Mouse (Mus musculus): ENCODE measurements around the gene Abcb9. TPM values are rescaled to one million over a fixed set of nuclear protein-coding genes. Genes with fewer than 3 reads are reported as not detected.
A peak's percentile ranks its signal among the peaks of the same experiment; 100 is the strongest.

Gene Abcb9
- polyA plus RNA-seq (2014; fragmentation: Nextera tagmentation; extraction: Ambion mirVana) = 2.1 and 2.3 TPM in 2 replicates

DNA sequence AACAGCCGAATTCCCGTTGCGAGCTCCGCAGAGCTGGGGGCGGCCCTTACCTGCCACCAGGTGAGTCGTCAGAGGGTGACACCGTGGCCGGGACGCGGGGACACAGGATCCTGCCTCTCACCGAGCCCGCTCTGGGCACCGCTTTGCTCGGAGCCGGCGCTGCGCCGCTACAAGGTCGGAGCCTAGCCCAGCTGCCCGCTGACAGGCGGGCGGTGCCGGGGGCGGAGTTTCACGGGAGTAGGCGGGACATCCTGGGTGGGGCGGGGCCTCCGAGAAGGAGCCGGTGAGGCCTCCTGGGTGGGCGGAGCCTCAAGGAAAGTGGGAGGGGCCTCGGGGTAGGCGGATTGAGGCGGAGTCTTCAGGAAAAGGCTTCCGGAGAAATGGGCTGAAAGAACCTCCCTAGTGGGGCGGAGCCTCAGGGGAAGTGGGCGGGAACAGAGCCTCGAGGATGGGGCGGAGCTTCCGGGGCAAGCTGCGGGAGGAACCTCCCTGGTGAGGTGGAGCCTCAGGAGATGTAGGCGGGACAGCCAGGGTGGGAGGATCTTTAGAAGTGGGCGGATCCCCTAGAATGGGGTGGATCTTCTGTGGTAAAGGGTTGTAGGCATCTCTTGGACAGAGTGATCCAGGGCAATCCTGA lies at the start of gene Abcb9:
TSS of gene Abcb9 (minus strand) at position 203 of the 637 bp plus-strand sequence.
- Histone ChIP-seq H3K9ac (ENCODE audit: low read depth, low read length) (peak within 1 kb of the TSS; percentile 64), H3K4me1 (ENCODE audit: control insufficient read depth, insufficient read depth, low read length) (peaks cover 4% of the 10 kb centered on the region; the same call in 1 of the 2 replicates)
- under 1% methylated on average over 33 of the region's 42 CpGs for WGBS

DNA sequence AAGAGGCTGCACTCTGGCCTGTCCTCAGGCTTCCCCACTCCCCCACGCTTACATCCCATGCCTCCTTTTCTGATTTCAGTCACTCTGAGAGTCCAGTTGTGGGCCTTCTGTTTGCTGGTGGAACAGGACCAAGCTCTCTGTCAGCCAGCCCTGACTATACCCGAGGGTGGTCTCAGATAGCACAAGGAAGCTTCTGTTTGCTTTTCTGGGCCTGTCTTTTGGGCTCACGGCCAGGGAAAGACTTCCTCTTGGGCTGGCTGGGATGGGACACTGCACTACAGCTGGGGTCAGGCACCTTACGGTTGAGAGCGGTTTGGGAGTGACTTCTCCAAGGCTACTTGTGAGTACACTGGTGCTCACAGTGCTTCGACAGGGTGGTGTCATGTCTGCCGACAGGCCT lies 42.5 kb upstream of the Abcb9 start:
- Histone ChIP-seq H3K4me3 (ENCODE audit: low read depth, low read length) (no peak overlapping the region), H3K27me3 (replicated peaks; ENCODE audit: control insufficient read depth, insufficient read depth, low read length) (no peaks in the 10 kb centered on the region), H3K36me3 (ENCODE audit: control insufficient read depth, insufficient read depth, low read length) (peaks cover 31% of the 10 kb centered on the region), H3K9ac (ENCODE audit: low read depth, low read length) (no peak overlapping the region), H3K4me1 (ENCODE audit: control insufficient read depth, insufficient read depth, low read length) (no peaks in the 10 kb centered on the region), H3K9me3 (ENCODE audit: control insufficient read depth, low read length) (no peaks in the 10 kb centered on the region), H3K27ac (replicated peaks; ENCODE audit: low read depth, low read length) (no peak overlapping the region), H3K4me2 (ENCODE audit: low read depth, low read length) (no peak overlapping the region)
- DNase-seq (ENCODE audit: low spot score) (peak; percentile 29), ATAC-seq (ENCODE audit: low read depth) (0 out of 2 replicates have a peak, but pooled peaks have one; percentile 37)
- 62% methylated on average over 7 of the region's 7 CpGs for WGBS

More for the DNA sequence above, at the start of gene Abcb9:
- Histone ChIP-seq H3K27ac (replicated peaks; ENCODE audit: low read depth, low read length) (no peak within 1 kb of the TSS), H3K4me3 (ENCODE audit: low read depth, low read length) (peak within 1 kb of the TSS; percentile 53), H3K27me3 (replicated peaks; ENCODE audit: control insufficient read depth, insufficient read depth, low read length) (0 out of 2 replicates have a peak, but pooled peaks cover 10% of the 10 kb centered on the region), H3K4me2 (ENCODE audit: low read depth, low read length) (peak within 1 kb of the TSS; percentile 90), H3K36me3 (ENCODE audit: control insufficient read depth, insufficient read depth, low read length) (no peaks in the 10 kb centered on the region), H3K9me3 (ENCODE audit: control insufficient read depth, low read length) (no peaks in the 10 kb centered on the region; the same call in 1 of the 2 replicates)
- ATAC-seq (ENCODE audit: low read depth) (peak; percentile 75), DNase-seq (ENCODE audit: low spot score) (peak; percentile 86)

DNA sequence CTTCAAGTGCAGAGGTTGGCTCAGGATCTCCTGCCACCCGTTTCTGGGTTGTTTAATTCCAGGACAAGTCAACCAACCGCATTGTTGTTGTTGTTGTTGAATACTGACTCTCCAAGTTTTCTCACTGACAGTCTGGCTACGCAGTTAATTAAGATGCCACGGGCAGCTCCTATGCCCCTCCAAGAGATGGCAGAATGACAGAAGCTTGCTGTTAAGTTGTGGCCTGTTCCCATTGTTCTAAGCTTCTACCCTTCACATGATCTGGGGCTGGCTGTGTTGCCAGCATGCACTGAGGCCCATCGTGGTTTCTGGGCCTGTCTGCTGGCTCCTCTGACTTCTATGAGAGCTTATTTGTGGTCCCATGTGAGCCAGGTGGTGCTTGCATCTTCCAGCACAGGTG lies 38.7 kb upstream of the Abcb9 start:
- no peak overlapping the region for H3K4me3 ChIP-seq (ENCODE audit: low read depth, low read length)
- H3K36me3 ChIP-seq (ENCODE audit: control insufficient read depth, insufficient read depth, low read length) = peaks cover 39% of the 10 kb centered on the region
- H3K4me1 ChIP-seq (ENCODE audit: control insufficient read depth, insufficient read depth, low read length) = no peaks in the 10 kb centered on the region
- WGBS = 91% methylated on average over 5 of the region's 5 CpGs
- DNase-seq (ENCODE audit: low spot score) = no peak
- no peak overlapping the region for H3K4me2 ChIP-seq (ENCODE audit: low read depth, low read length)
- no peak for ATAC-seq (ENCODE audit: low read depth)
- H3K9ac ChIP-seq (ENCODE audit: low read depth, low read length) = no peak overlapping the region
- no peak overlapping the region for H3K27ac ChIP-seq (replicated peaks; ENCODE audit: low read depth, low read length)
- H3K9me3 ChIP-seq (ENCODE audit: control insufficient read depth, low read length) = no peaks in the 10 kb centered on the region
- H3K27me3 ChIP-seq (replicated peaks; ENCODE audit: control insufficient read depth, insufficient read depth, low read length) = no peaks in the 10 kb centered on the region

DNA sequence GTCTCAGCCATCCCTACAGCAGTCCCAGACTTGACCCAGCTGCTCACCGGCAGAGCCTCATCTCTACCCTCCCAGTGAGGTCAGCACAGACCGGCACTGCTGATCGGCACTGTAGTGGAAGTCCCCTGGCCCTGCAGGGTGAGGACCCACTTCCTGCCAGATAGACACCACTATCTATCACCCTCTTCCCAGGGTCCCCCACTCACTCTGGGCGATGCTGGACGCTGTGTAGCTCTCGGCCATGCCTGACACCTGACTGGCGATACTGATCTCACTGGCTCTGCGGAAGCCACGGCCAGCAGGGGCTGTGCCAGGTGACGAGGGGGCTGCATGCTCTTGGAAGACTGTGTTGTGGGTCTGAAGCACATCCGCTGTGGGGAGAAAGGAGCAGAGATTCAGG lies 29.5 kb upstream of the Abcb9 start:
- Histone ChIP-seq H3K9ac (ENCODE audit: low read depth, low read length) (no peak overlapping the region), H3K4me3 (ENCODE audit: low read depth, low read length) (no peak overlapping the region)
- no peak for ATAC-seq (ENCODE audit: low read depth)

DNA sequence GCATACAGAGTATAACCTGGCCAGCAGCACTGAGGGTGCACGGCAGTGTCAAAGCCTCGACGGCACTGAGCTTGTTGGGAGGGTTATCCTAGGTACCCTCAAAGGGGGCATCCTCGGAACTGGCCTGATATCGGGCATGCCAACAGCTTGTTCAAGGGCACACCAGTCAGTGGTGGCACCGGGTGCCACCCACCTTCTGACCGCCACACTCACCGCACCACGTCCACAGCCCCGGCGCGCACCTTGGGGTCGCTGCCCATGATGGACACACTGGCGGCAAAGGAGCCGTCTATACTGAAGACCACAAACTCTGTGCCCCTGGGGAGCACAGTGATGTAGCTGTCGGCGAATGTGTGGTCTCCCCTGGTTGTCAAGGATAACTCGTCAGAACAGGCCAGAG lies 26.8 kb upstream of the Abcb9 start:
- ATAC-seq (ENCODE audit: low read depth) = no peak
- Histone ChIP-seq H3K27ac (replicated peaks; ENCODE audit: low read depth, low read length) (no peak overlapping the region), H3K4me1 (ENCODE audit: control insufficient read depth, insufficient read depth, low read length) (no peaks in the 10 kb centered on the region), H3K4me2 (ENCODE audit: low read depth, low read length) (no peak overlapping the region), H3K9me3 (ENCODE audit: control insufficient read depth, low read length) (no peaks in the 10 kb centered on the region), H3K36me3 (ENCODE audit: control insufficient read depth, insufficient read depth, low read length) (peaks cover 66% of the 10 kb centered on the region), H3K27me3 (replicated peaks; ENCODE audit: control insufficient read depth, insufficient read depth, low read length) (no peaks in the 10 kb centered on the region), H3K9ac (ENCODE audit: low read depth, low read length) (no peak overlapping the region), H3K4me3 (ENCODE audit: low read depth, low read length) (no peak overlapping the region)
- DNase-seq (ENCODE audit: low spot score) = no peak
- WGBS = 87% methylated on average over 13 of the region's 18 CpGs

More for the DNA sequence above, 29.5 kb upstream of the Abcb9 start:
- no peaks in the 10 kb centered on the region for H3K4me1 ChIP-seq (ENCODE audit: control insufficient read depth, insufficient read depth, low read length)
- H3K27me3 ChIP-seq (replicated peaks; ENCODE audit: control insufficient read depth, insufficient read depth, low read length) = no peaks in the 10 kb centered on the region
- DNase-seq (ENCODE audit: low spot score) = no peak
- H3K36me3 ChIP-seq (ENCODE audit: control insufficient read depth, insufficient read depth, low read length) = peaks cover 60% of the 10 kb centered on the region; the same call in 1 of the 2 replicates
- 86% methylated on average over 11 of the region's 11 CpGs for WGBS
- H3K27ac ChIP-seq (replicated peaks; ENCODE audit: low read depth, low read length) = no peak overlapping the region
- no peak overlapping the region for H3K4me2 ChIP-seq (ENCODE audit: low read depth, low read length)
- no peaks in the 10 kb centered on the region for H3K9me3 ChIP-seq (ENCODE audit: control insufficient read depth, low read length)

DNA sequence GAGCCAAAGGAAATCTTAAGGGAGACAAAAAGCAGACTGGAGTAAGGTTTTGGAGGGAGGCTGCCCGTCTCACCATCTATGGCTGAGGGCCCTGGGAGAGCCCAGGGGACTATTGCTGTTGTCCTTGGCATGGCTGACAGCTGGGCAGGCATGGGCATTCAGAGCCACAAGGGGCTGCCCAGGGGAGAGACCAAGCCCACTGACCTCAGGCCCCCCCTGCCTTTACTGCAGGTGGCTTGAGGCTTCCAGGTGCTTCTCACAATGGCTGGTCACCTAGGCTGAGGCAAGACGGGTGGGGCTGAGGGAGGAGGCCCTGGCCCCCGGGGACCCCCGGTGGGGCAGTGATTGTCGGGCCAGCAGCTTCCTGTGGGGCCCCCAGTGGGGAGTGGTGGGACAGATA lies 23.6 kb upstream of the Abcb9 start:
- WGBS = 82% methylated on average over 5 of the region's 5 CpGs

DNA sequence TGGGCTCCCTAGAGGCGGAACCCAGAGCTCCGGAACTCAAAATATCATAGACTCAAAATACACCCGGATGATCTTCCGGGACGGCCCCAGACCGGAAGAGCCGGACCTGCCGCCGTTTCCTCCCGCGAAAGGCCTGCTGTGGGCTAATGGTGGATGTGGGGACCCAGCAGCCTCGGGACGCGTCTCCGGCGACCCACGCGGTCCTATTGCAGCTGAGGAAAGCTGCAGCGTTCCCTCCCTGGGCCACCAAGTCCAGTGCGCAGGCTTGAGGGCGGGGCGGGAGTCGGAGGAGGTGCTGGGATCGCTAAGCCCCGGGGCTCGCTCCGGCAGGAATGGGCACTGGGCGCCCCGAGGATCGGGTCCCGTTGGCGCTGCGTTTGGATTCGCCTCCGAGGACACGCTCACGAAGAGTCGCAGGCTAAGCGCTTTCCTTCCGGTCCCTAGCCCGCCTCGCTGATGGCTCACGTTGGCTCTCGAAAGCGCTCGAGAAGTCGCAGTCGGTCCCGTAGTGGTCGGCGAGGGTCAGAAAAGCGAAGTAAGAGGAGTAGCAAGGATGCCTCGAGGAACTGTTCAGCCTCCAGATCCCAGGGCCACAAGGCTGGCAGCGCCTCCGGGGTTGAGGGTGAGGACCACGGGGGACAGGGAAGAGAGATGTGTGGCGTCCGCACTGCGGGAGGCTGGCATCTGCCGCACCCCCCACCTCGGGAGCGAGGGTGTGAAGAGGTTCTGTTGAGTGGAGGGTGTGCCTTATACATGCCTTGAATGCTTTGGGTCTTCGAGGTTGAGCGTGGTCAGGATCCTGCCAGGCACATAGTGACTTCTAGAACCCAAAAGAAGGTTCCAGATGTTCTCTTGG lies 20.6 kb upstream of the Abcb9 start, which contains the start of gene Arl6ip4:
TSS of gene Arl6ip4 (plus strand) at position 100 of the 856 bp plus-strand sequence.
- peak within 1 kb of the TSS; percentile 93 for H3K4me2 ChIP-seq (ENCODE audit: low read depth, low read length)
- peak within 1 kb of the TSS; percentile 80 for H3K27ac ChIP-seq (replicated peaks; ENCODE audit: low read depth, low read length)
- H3K36me3 ChIP-seq (ENCODE audit: control insufficient read depth, insufficient read depth, low read length) = peaks cover 40% of the 10 kb centered on the region
- H3K9me3 ChIP-seq (ENCODE audit: control insufficient read depth, low read length) = no peaks in the 10 kb centered on the region
- H3K4me1 ChIP-seq (ENCODE audit: control insufficient read depth, insufficient read depth, low read length) = peaks cover 16% of the 10 kb centered on the region
- no peaks in the 10 kb centered on the region for H3K27me3 ChIP-seq (replicated peaks; ENCODE audit: control insufficient read depth, insufficient read depth, low read length)
- ATAC-seq (ENCODE audit: low read depth) (peak; percentile 6; the same call in 1 of the 2 replicates), DNase-seq (ENCODE audit: low spot score) (peak; percentile 71)
- peak within 1 kb of the TSS; percentile 78 for H3K4me3 ChIP-seq (ENCODE audit: low read depth, low read length)
- 3% methylated on average over 50 of the region's 64 CpGs for WGBS
- peak within 1 kb of the TSS; percentile 90 for H3K9ac ChIP-seq (ENCODE audit: low read depth, low read length)

More for the DNA sequence above, 23.6 kb upstream of the Abcb9 start:
- Histone ChIP-seq H3K4me1 (ENCODE audit: control insufficient read depth, insufficient read depth, low read length) (peaks cover 8% of the 10 kb centered on the region), H3K27ac (replicated peaks; ENCODE audit: low read depth, low read length) (no peak overlapping the region), H3K36me3 (ENCODE audit: control insufficient read depth, insufficient read depth, low read length) (peaks cover 64% of the 10 kb centered on the region), H3K4me3 (ENCODE audit: low read depth, low read length) (no peak overlapping the region), H3K4me2 (ENCODE audit: low read depth, low read length) (no peak overlapping the region), H3K9me3 (ENCODE audit: control insufficient read depth, low read length) (no peaks in the 10 kb centered on the region), H3K27me3 (replicated peaks; ENCODE audit: control insufficient read depth, insufficient read depth, low read length) (no peaks in the 10 kb centered on the region), H3K9ac (ENCODE audit: low read depth, low read length) (no peak overlapping the region)
- ATAC-seq (ENCODE audit: low read depth) = no peak
- no peak for DNase-seq (ENCODE audit: low spot score)

DNA sequence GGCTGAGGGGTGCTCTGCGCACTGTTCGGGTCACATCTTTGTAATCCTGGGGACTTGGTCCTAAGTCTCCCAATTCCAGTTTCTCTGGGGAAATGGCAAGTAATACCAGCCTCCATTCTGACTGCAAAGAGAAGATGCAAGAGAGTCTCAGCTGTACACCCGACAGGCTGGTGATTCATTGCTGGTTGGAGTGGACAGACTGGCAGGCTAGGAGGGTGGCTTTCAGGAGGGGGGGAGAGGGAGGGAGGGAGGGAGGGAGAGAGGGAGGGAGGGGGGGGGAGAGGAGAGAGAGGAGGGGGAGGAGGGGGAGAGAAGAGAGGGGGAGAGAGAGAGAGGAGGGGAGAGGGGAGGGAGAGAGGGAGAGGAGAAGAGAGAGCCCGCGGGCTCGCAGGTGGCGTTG lies 19.9 kb upstream of the Abcb9 start:
- peak overlapping the region; percentile 78 for H3K4me3 ChIP-seq (ENCODE audit: low read depth, low read length)
- peaks cover 33% of the 10 kb centered on the region for H3K36me3 ChIP-seq (ENCODE audit: control insufficient read depth, insufficient read depth, low read length)
- whole genome bisulfite sequencing = 21% methylated on average over 7 of the region's 7 CpGs
- ATAC-seq (ENCODE audit: low read depth) (no peak), DNase-seq (ENCODE audit: low spot score) (no peak)
- H3K9ac ChIP-seq (ENCODE audit: low read depth, low read length) = peak overlapping the region; percentile 90
- H3K27me3 ChIP-seq (replicated peaks; ENCODE audit: control insufficient read depth, insufficient read depth, low read length) = no peaks in the 10 kb centered on the region
- H3K27ac ChIP-seq (replicated peaks; ENCODE audit: low read depth, low read length) = peak overlapping the region; percentile 80
- H3K4me2 ChIP-seq (ENCODE audit: low read depth, low read length) = peak overlapping the region; percentile 93
- H3K4me1 ChIP-seq (ENCODE audit: control insufficient read depth, insufficient read depth, low read length) = peaks cover 20% of the 10 kb centered on the region
- no peaks in the 10 kb centered on the region for H3K9me3 ChIP-seq (ENCODE audit: control insufficient read depth, low read length)

Data from embryonic facial prominence, embryonic 14.5 days (tissue).